Mouse (Mus musculus): ENCODE data around the gene Ubap1l.

Gene Ubap1l

DNA sequence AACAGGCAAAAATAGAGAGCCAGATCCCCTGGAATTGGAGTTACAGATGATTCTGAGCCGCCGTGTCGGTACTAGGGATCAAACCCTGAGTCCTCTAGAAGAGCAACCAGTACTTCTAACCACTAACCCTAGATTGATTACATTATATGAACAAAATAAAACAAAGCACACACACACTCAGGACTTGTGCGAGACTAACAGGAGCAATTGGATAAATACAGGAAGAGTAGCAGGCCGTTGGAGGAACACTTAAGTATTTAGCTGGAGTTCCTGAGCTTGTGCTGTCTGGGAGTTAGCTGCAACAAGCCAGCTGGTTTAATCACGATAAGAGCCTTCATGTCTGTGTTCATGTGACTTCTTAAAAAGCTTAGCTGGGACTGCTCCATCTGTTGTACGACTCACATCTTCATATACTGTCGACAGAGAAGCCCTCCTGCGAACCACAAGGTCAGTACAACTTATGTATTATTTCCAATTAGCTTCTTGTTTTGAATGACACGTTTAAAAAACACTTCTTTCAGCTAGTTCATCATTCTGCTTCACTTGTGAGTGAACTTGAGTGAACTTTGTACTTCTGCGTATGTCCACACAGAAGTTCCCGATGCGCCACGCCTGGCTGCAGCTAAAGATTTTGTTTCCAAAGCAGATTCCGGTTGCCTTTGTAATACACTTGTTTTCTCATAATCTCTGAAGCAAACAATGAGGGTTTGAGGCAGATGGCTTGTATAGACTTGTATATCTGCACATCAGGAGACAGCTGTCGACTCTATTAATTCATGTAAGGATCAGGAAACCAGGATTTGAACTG, at the start of gene Ubap1l:
Ubap1l (plus strand) TSS at position 401 of the 808 bp plus-strand sequence.
- no peak for DNase-seq (ENCODE audit: low spot score in 2 of 2)

DNA sequence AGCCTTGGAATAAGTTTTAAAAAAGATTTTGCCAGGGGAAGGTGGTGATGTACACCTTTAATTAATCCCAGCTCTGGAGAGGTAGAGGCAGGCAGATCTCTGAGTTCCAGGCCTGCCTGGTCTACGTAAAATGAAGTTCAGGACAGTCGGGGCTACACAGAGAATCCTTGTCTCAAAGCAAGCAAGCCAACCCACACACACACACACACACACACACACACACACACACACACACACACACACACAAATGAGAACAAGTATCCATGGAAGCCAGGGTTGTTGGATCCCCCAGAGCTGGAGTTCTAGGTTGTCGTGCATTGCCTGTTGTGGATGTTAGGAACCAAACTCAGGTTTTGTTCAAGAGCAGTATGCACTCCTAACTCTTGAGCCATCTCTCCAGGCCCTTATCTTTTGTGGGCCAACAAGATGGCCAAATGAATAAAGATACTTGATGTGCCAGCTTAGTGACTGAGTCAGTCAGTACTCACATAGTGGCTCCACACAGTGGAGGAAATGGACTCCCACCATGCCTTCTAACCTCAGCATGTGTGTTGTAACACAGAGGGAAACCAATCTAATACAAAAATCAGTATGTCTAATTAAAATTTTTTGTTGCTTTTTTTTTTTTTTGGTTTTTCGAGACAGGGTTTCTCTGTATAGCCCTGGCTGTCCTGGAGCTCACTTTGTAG, 48.0 kb upstream of the Ubap1l start:
- DNase-seq (ENCODE audit: low spot score in 2 of 2): no peak

DNA sequence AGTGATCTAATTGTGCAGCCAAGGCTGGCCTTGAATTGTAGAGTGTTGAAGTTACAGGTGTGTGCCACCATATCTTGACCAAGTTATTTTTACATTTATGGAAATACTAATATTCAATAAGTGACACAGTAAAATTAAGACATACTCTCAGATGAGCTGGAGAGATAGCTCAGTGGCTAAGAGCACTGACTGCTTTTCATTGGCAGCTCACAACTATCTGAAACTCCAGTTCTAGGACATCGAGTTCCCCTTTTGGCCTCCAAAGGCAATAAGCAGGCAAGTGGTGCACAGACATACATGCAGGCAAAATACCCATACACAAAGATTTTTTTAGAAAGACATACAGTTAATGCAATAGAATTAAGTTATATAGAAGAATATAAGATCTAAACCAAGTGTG, 47.0 kb upstream of the Ubap1l start:
- DNase-seq (ENCODE audit: low spot score in 2 of 2): no peak

DNA sequence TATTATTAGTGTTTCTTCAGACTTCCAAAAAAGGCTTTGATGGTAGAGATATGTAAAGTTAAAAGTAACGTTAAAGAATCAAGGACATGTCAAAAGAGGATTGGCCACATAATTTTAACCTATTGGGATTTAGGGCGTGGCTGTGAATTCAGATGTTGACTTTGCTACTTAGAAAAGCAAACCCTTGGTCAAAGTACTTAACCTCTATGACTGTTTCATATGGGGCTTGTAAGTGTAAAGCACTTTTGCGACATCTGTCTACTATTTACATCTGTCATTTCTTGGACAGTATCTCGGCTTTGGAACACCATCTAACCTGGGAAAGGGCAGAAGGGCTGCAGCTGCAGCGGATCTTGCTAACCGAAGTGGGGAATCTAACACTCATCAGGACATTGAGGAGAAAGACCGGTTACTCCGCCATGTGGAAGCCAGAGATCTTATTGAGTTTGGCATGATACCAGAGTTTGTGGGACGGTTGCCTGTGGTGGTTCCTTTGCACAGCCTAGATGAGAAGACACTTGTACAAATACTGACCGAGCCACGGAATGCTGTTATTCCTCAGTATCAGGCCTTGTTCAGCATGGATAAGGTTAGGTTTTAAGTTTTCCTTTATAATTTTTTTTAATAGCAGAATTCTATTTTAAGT, 38.5 kb upstream of the Ubap1l start:
- no peak for DNase-seq (ENCODE audit: low spot score in 2 of 2)

DNA sequence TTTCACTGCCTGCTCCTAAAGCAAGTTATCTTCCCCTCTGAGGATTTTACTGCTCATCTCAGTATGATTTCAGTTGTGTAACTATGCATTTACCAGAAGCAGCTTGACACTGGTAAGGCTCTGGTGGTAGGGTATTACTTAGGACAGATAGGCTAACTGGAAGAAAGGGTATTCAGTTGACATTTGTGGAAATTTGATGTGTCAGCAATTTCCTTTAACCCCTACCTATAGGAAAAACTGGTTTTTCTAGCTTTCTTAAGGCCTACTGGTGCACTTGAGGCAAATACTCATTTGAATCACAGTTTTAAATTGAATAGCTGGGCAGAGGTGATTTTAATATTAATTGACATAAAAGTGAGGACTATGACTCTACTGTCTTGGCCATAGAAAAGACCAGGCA, 34.9 kb upstream of the Ubap1l start:
- DNase-seq (ENCODE audit: low spot score in 2 of 2): no peak

DNA sequence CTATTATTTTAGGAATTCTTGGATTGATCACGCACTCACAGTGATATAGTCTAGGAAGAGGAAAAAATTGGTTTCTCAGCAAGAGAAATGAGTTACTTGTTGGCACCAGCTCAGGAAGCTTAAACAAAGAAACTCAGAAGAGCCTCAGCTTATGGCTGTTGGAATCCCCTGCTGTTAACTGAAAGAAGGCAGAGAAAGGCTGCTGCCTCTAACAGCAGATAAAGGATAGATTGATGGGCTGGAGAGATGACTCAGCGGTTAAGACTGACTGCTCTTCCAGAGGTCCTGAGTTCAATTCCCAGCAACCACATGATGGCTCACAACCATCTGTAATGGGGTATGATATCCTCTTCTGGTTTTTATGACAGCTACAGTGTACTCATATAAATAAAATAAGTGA, 33.5 kb upstream of the Ubap1l start:
- DNase-seq (ENCODE audit: low spot score in 2 of 2): no peak

DNA sequence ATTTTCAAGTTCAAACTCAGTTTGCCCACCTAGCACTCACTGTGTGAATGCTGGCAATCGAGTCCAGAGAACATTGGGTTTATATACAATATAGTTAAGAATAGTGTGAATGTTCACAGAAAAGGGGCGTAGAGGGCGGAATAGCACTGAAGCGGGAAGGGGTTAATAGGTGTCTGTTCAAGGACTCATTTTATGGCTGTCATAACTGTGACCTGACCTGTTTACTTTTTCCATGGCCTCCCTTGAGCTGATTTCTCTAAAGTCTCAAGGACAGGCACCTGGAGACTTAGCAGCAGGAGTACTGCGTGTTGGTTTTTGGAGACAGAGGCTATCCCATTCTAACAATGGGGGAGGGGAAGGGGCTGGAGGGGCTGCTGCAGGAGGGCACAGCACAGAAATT, 26.9 kb upstream of the Ubap1l start:
- no peak for DNase-seq (ENCODE audit: low spot score in 2 of 2)

DNA sequence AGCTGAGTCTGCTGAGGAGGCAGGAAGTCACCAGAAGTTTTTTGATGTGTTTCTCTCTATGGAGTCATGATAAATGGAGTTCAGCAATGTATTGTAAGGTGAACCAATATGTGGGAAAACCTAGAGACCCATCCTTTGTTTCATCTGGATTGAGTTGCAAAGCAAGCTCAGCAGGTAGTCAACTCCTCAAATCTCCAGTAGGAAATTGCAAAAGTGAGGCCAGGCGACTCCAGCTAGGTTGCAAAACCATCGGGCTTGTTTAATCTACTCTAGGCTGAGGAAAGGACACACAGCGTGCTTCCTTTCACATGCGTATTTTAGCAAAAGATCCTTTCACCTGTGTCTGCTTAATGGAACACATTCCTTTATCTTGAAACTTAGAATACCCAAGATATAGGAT, 21.7 kb upstream of the Ubap1l start:
- no peak for DNase-seq (ENCODE audit: low spot score in 2 of 2)

DNA sequence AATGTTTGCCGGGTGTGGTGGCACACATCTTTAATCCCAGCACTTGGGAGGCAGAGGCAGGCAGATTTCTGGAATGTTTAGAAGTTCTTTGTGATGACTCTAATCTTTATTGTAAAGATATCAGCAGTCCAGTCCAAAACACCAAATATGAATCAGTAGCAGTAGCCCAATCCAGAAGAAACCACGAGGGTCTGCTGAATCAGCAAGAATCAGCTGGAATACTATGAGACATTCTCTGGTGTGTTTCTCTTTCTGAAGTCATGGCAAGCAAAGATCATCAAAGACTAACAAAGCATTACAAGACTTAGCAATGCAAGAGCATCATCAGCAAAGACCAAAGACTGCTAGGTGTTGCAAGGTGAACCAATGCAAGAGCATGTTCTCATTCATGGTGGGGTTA, 20.4 kb upstream of the Ubap1l start:
- no peak for DNase-seq (ENCODE audit: low spot score in 2 of 2)

DNA sequence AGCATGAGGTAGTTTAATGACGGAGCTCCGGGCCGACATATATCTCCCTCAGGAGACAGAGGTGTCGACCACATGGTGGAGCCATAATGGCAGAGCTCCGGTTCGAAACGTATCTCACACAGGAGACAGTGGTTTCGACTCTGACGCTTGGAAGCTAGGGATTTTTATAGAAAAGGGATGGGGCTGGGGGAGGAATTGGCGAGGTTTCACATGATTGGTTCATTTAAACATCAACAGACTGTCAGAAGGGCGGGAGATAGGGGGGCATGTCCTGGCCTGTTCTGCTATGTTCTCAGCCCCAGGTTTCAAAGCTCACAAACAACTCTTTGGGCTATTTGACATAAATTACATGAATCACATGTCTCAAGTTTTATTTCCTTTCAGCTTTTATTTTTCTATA, 15.4 kb upstream of the Ubap1l start:
- DNase-seq (ENCODE audit: low spot score in 2 of 2): peak; percentile 13 to 16

DNA sequence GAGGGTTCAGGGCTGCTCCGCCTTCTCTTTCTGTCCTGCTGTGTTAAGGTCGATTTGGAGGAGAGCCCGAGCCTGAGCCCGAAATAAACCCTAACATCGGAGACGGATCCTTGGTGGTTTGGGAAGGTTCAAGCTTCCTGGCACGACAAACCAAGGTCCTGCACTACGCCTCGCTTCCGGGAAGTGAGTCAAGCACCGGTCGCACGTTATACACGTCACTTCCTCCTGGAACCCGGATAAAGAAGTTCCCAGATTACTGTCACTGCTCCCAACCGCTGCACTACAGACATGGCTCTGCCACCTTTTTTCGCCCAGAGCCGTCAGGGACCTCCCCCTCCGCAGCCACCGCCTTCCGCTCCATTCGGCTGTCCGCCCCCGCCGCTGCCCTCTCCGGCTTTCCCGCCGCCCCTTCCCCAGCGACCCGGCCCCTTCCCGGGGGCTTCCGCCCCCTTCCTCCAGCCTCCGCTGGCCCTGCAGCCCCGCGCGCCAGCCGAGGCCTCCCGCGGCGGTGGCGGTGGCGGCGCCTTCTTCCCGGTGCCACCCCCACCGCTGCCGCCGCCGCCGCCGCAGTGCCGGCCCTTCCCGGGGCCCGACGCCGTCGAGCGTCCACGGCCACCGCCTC, 14.9 kb upstream of the Ubap1l start, which contains the start of gene Pdcd7:
Pdcd7 (plus strand) TSS at position 251 of the 622 bp plus-strand sequence.
- DNase-seq (ENCODE audit: low spot score in 2 of 2): peak; percentile 92 to 94

DNA sequence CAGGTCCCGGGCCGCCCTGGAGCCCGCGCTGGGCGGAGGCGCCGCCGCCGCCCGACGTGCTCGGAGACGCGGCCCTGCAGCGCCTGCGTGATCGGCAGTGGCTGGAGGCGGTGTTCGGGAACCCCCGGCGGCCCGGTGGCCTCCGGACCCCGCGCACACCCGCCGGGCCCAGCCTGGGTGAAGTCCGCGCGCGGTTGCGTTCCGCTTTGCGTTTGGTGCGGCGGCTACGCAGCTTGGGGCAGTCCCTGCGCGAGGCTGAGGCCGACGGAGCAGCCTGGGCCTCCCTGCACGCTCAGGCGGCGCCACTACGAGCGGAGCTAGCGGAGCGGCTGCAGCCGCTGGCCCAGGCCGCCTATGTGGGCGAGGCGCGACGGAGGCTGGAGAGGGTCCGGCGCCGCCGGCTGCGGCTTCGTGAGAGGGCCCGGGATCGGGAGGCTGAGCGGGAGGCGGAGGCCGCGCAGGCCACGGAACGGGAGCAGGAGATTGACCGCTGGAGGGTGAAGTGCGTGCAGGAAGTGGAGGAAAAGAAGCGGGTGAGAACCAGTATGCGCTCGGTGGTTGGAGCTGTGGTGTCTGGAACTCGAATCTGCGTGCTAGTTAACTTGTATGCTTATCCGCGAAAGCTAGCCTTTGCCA, 14.2 kb upstream of the Ubap1l start:
- peak; percentile 15 to 45 for DNase-seq (ENCODE audit: low spot score in 2 of 2)

DNA sequence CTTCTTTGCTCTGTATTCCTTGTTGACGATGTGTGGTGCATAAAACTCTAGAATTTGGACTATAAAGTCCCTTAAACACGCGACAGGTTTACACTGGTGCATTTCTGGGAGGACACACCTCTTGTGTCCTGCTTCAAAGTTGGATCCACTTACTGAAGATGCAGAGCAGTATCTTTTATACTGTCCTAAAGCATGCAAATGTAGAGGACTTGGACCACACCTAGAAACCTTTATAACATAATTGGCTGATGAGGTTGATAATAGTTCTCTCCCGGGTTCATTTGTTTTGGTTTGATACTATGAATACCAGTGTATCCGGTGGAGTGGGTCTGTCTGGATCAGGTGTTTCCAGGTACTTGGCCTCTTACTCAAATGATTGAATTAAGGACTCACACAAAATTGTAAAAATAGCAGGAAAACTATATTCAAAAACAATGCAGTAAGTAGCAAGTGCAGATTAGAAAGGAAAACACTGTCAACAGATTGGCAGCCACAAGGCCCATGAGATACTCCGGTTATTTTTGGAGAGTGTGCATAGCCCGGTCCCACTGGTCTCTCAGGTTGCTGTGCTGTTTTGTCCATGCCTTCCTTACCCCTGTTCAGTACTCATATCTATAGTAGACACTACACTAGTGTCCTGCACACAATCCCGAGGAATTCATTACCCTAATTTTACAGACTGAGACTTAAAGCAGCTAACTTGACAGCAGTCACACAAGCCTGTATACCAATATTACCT, 13.6 kb upstream of the Ubap1l start:
- no peak for DNase-seq (ENCODE audit: low spot score in 2 of 2)

DNA sequence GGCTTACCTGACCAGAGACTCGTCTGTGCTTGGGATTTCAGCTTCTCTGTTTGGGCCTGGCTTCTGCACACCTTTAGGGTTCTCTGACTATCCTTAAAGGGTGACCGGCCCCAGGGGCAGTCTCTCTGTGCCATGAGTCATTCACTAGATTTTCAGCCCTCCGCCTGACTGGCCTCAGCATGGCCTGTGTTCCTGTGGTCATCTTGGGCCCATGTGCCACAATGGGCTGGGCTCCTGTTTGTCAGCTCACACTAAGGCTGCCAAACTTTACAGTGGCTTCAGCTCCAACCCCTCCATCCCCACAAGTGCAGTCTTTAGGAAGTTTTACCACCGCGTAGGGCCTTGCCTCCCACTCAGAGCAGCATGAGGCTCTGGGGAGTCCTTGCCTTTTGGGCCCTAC, 7.6 kb upstream of the Ubap1l start:
- DNase-seq (ENCODE audit: low spot score in 2 of 2): no peak

DNA sequence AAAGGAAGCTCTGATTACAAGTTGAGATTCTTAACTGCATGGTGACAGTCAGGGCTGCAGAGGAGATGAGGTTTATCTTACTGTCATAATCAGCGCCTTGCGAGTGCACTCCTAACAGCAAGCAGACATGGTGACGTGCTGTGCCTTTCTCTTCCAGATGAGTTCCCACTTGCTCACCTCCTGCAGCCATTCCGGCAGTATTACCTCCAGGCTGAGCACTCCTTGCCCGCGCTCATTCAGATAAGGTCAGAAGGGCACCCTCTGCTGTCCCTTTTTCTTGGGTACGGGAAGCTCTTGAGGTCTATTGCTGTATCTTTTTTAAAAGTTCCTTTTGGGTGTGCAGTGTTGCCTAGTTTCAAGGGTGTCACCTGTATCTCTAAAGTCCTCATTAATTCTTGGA, 4.3 kb upstream of the Ubap1l start:
- no peak for DNase-seq (ENCODE audit: low spot score in 2 of 2)

DNA sequence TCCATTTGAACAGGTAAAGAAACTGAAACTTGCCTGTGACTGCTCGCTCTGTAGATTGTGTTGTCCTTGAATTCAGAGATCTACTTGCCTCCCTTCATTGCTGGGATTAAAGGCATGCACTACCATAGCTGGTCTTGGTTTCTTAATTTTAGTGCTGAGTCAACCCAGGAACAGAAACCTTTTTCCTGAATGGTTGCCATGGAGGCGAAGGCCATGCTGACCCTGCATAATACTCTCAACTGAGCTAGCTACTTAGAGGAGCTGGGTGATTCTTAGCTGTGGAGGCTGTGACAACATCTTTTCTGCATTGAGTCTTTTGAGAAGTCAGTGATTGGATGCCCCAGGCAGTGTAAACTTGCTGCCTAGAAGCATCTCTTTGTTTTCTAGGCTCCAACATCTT, 3.9 kb upstream of the Ubap1l start:
- no peak for DNase-seq (ENCODE audit: low spot score in 2 of 2)

DNA sequence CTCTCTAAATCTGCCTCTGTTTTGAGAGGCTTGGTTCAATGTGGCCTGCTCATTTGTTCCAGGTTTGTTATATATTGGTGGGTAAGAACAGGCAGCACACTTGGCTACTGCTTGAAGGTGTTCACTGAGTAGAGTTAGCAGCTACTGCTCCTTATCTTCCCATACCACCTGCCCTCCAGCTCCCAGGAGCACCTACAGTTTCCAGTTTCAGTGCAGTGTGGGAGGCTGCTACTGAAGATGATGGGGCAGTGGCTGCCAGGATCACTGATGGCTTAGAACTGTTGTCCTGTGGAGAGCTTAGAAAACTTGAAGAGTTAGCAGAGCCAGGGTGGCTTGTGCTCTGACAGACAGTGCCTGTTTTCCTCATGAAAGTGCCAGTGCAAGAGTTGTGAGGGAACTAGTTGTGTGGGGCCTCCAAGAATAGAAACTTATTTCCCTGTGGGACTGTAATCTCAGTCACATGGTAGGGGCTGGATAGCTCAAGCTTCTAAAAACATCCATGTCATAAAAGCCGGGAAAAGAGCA, 1.8 kb upstream of the Ubap1l start:
- DNase-seq (ENCODE audit: low spot score in 2 of 2): no peak

DNA sequence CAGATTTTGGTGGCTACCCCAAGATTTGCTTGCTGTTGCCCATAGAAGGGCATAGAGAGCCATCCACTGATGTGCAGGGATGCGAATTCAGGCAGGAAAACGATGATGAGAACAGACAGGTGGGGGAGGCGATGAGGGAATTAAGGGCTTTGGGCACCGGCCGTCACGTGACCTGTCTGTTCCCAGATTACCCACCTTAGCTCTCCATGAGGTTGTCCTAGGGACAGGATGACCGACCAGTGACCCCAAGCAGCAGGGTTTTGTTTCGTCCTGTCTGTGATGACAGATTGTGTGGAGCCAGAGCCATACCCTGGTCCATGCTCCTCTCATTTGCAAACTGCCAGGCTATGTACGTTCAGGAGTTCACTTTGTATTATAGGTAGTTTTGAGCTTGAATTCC, 2.8 kb downstream of the Ubap1l start:
- no peak for DNase-seq (ENCODE audit: low spot score in 2 of 2)

DNA sequence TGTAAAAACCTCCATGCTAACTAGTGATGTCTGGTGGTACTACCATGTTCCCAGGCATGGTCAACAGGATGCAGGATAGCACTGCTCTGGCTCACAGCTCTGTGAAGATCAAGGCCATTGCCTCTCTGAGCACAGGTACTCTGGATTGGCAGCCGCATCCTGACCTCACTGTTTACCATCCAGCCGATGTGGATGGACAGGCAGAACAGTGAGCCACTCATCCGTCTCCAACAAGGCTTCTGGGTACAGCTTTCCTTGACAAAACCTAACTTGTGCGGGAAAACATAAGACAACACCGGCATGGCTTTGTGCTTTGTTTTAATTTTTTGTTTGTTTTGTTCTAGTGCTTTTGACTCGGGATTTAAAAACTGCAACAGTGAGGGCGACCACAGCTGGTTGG, 4.9 kb downstream of the Ubap1l start:
- DNase-seq (ENCODE audit: low spot score in 2 of 2): no peak

DNA sequence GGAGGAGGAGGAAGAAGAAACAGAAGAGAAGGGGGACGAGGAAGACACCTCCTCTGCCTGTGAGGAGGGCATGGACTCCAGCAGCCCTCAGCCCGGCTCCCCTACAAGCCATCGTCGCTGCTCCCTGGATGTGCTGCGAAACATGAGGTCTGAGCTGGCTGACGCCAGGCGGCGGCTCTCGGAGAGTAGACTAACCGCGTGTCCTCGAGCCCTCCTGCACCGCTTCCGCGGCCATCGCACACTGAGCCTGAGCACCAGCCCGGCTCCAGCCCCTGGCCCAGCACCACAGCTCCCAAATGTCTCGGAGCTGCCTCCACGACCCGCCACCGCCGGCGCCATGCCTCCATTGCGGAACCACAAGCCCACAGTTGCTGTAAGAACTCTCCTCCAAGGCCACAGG, 10.9 kb downstream of the Ubap1l start:
- no peak for DNase-seq (ENCODE audit: low spot score in 2 of 2)

DNA sequence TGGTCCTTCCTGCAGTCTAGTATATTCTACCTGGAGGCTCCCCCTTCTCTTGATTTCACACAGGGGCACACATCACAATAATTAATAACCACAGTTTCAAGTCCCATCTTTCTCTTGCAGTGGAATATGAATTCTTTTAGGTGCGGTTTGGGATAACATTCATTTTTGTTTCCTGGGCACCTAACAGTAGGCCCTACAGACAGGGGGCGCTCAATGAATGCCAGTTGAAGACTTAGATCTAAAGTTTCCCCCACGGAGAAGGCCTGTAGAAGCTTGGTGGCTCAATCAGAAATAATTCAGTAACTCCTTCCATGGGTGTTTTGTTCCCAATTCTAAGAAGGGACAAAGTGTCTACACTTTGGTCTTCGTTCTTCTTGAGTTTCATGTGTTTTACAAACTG, 11.6 kb downstream of the Ubap1l start:
- DNase-seq (ENCODE audit: low spot score in 2 of 2): no peak

Data from frontal cortex, postnatal 10 days (tissue).